Mouse (Mus musculus) cerebellum, adult 2 months (tissue): ENCODE results near the gene Clgn. TPM values are rescaled to one million over a fixed set of nuclear protein-coding genes. Genes with fewer than 3 reads are reported as not detected.
"Not testable (repeated sequence)": the region's sequence is repeated elsewhere in the genome, so short reads cannot be mapped to it uniquely, and the experiment has no call there.

Source experiments
- DNase-seq, 2 experiments: peaks; one replicate each; pipeline ENCODE4 v3.0.0; 2021
- H3K27ac ChIP-seq: fragments of 200-500 bp; 2 replicates; pipeline ENCODE4 v1.5.1; 2012; ENCODE audit warnings: low read length, control low read depth, inconsistent platforms; ENCODE audit not compliant: insufficient read depth
- H3K27me3 ChIP-seq: fragments of 200-500 bp; 2 replicates; pipeline ENCODE4 v1.6.1; 2012; ENCODE audit warnings: inconsistent platforms, mild to moderate bottlenecking, low read length, moderate library complexity; ENCODE audit not compliant: control insufficient read depth, insufficient read depth
- H3K4me1 ChIP-seq: fragments of 200-500 bp; 2 replicates; pipeline ENCODE4 v1.6.1; 2011; ENCODE audit warnings: low read length; ENCODE audit not compliant: control insufficient read depth, insufficient read depth
- H3K4me3 ChIP-seq: fragments of 200-500 bp; replicated peaks from 2 replicates; pipeline ENCODE3; 2011; ENCODE audit warnings: mild to moderate bottlenecking, low read depth, low read length, control low read depth; ENCODE audit not compliant: insufficient read depth
- CTCF ChIP-seq: fragments of 200-500 bp; IDR thresholded peaks from 2 replicates; pipeline ENCODE4 v1.5.1; 2011; ENCODE audit warnings: low read depth, mild to moderate bottlenecking, control low read depth, low read length, moderate library complexity, borderline replicate concordance; ENCODE audit not compliant: insufficient read depth
- POLR2A ChIP-seq: fragments of 200-500 bp; IDR thresholded peaks from 2 replicates; pipeline ENCODE4 v1.6.1; 2011; ENCODE audit warnings: low read length, control low read depth, borderline replicate concordance; ENCODE audit not compliant: insufficient read depth
- WGBS: fragments of 180-500 bp; shearing (Covaris S2); methylation state at CpG from one replicate; pipeline ENCODE4 v1.1.7; 2018; 5-methylcytosine and 5-hydroxymethylcytosine counted together
- polyA plus RNA-seq: library from polyadenylated mRNA; depleted of rRNA; stranded (reverse); fragments of >200 nt; gene quantifications from 2 replicates; pipeline ENCODE4 v1.2.3, GENCODE M21; 2012

Gene Clgn
- polyA plus RNA-seq, 1 experiment, result 14.5 TPM

DNA sequence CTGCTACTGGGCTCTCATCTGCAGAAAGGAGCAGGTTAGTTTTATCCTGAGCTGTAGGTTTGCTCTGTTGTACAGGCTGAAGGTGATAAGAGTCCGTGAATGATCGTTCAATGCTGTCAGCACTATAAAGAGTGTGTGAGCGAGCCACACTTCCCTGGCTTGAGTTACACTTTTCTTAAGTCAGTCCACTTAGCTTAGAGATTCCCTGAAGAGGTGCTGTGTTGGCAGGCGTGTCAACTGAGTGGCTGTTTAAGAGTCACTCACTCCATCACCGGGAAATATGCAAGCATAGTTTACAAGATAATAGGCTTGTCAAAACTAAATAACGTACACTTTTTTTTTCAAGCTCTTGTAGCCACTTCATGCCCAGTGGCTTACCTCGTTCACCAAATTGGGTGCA is 37.3 kb downstream of the Clgn start:
- WGBS, result 79% methylated on average over 7 of the region's 7 CpGs
- TF ChIP-seq CTCF (no peak), POLR2A (no peak)
- Histone ChIP-seq H3K4me1 (no peaks in the 10 kb centered on the region), H3K27ac (no peak overlapping the region), H3K4me3 (no peak overlapping the region), H3K27me3 (no peaks in the 10 kb centered on the region)
- no peak for DNase-seq

DNA sequence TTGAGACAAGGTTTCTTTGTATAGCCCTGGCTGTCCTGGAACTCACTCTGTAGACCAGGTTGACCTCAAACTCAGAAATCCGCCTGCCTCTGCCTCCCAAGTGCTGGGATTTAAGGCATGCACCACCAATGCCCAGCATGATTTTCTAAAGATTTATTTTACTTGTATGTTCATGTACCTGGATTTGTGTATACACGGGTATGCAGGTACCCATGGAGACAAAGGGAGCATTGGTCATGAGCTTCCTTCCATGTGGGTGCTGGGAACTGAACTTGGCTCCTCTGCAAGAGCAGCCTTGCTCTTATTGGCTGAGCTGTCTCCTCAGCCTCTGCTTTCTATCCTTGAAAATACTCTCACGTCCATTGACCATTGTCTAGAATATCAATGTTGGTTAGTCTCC is 39.0 kb downstream of the Clgn start:
- 90% methylated on average over 3 of the region's 3 CpGs for WGBS
- H3K27ac ChIP-seq, DNase-seq, H3K4me1 ChIP-seq, H3K27me3 ChIP-seq, H3K4me3 ChIP-seq: not testable (repeated sequence)

DNA sequence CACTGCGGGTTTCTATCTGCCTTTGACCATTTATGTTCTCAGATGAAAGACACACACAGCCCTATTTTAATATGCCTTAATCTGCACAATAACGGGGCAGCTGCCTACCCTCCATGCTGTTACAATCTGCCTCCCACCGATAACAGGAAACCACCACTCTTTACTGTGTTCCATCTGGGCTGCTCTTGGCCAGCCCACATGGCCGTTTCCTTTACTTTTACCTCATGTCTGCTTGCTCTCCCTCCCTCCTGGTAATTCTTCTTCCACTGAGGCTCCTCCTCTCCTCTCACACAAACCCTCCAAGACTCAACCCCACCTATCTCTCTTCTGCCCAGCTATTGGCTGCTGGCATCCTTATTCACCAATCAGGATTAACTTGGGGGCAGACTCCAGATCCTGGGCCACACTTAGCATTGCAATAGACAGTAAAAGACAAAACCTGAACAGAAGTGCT is 39.4 kb downstream of the Clgn start:
- no peak for DNase-seq
- Histone ChIP-seq H3K4me1 (no peaks in the 10 kb centered on the region), H3K27ac (no peak overlapping the region), H3K27me3 (no peaks in the 10 kb centered on the region), H3K4me3 (no peak overlapping the region)
- TF ChIP-seq POLR2A (no peak), CTCF (no peak)
- WGBS, result 63% methylated on average over 4 of the region's 4 CpGs

- Histone ChIP-seq H3K27ac (no peak overlapping the region), H3K4me3 (no peak overlapping the region), H3K4me1 (no peaks in the 10 kb centered on the region; the same call in 1 of the 2 replicates), H3K27me3 (no peaks in the 10 kb centered on the region)
- TF ChIP-seq CTCF, result no peak
- no peak for TF ChIP-seq POLR2A
- DNase-seq, result no peak
- WGBS, result 74% methylated on average over 1 of the region's 1 CpGs
These were observed 47.4 kb downstream of the Clgn start for GRCm38 (mm10) chr8:83437077-83437476.

DNA sequence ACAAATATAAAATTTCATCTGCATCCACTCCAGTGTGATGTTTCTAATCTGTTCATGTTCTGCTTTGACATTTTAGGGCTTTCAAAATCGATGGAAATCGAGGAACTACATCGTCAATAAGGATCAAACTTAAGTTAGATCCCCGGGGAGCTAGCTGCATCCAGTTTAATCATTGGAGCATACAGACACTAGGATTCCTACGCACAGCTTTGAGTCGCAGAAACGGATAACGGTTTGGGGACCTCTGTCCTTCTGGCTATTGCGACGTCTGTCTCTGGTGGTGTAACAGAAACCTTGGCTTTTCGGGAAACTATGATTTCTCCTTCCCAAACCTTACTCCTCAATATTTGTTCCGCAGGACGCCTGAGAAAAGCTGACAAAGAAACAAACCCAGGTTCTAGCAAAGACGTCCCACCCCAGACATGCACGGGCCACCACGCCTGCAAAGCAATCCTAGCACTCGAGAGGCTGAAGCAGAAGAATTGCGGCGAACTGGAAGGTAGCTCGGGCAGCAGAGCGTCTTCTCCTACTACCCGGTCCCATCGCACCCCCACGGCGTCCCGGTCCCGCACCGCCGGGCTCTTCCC is 52.1 kb downstream of the Clgn start:
- WGBS, result under 1% methylated on average over 29 of the region's 29 CpGs
- Histone ChIP-seq H3K4me3 (peak overlapping the region; percentile 68), H3K27ac (peak overlapping the region; percentile 24; the same call in 1 of the 2 replicates), H3K27me3 (no peaks in the 10 kb centered on the region), H3K4me1 (no peaks in the 10 kb centered on the region; the same call in 1 of the 2 replicates)
- TF ChIP-seq POLR2A, result no peak
- TF ChIP-seq CTCF, result no peak
- no peak for DNase-seq

DNA sequence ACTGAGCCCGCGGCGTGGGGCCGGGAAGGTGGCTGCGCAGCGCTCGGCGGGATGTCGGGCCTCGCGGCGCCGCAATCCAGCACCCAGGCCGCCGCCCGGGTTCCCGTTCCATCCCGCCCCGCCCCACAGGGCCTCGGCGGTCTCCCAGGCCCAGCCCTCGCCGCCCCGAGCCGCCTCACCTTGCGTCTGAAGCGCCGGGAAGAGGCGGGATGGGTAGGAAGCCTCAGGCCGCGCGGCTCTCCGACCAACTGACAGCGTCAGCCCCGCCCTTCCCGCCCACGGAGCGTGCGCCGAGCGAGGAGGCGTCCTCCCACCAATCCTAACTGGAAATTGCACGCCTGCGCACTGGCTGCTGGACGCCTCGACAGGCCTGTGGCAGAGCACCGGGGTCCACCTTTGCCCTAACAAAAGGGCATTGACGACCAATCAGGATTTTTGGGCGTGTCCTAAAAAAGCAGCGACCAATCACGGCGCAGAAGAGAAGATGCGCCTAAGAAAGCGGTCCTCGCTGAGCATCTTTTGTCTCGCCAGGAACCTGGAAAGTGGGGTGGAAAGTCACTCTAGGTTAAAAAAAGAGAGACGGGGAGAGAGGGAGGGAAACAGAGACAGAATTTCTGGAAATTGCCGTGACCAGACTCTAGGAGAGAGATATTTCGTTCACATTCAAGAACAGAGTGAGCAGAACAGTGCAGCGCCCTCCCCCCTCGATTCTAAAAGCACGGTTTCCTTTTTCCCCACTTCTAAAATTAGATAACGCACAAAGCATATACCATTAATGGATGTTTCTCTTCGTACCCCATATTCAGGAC is 52.8 kb downstream of the Clgn start:
- H3K27ac ChIP-seq, result peak overlapping the region; percentile 48; the same call in 1 of the 2 replicates
- WGBS, result under 1% methylated on average over 64 of the region's 64 CpGs
- no peaks in the 10 kb centered on the region for H3K27me3 ChIP-seq
- TF ChIP-seq POLR2A (peak; percentile 72), CTCF (no peak)
- H3K4me3 ChIP-seq, result peak overlapping the region; percentile 68
- no peaks in the 10 kb centered on the region; the same call in 1 of the 2 replicates for H3K4me1 ChIP-seq
- peak; percentile 97 to 99 for DNase-seq

DNA sequence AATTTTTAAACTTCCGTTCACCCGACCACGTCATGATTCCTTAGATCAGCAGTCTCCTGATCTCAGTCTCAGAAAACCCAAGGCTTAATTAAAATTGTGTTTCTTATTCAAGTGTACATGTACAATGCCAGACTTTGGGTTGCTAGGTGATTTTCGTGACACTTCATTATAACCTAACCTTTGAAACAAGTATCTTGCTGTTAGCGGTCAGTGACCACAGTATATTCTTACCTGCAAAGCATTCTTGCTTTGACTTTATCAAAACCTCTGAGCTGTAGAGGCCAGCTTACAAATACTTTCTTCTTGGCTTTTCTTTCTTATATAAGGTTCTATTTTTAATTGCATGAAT is 53.4 kb downstream of the Clgn start:
- no peak for DNase-seq
- 15% methylated on average over 5 of the region's 5 CpGs for WGBS
- H3K27ac ChIP-seq, result peak overlapping the region; percentile 48; the same call in 1 of the 2 replicates
- H3K4me3 ChIP-seq, result peak overlapping the region; percentile 63
- no peaks in the 10 kb centered on the region; the same call in 1 of the 2 replicates for H3K4me1 ChIP-seq
- TF ChIP-seq CTCF (no peak), POLR2A (no peak)
- H3K27me3 ChIP-seq, result no peaks in the 10 kb centered on the region

DNA sequence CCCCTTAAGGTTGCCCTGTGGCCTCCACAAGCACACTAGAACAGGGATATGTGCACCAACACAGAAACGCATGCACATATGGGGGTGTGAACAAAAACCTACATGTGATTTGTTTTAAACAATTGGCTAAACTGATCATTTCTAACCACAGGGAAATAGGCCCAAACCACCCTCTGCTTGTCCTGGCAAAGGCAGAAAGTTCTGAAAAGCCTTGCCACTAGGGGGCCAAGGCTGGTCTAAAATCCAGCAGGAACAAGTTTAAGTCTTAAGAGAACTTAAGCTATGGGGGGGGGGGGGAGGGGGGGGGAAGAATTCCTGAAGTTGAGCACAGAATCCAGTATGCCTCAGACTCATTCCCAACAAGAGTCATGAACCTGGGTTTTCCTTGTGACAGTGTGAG is 60.3 kb downstream of the Clgn start:
- TF ChIP-seq CTCF, result no peak
- TF ChIP-seq POLR2A, result no peak
- Histone ChIP-seq H3K27me3 (no peaks in the 10 kb centered on the region), H3K4me1 (no peaks in the 10 kb centered on the region), H3K27ac (no peak overlapping the region), H3K4me3 (no peak overlapping the region)
- 79% methylated on average over 1 of the region's 1 CpGs for WGBS
- no peak for DNase-seq
